Mouse (Mus musculus): ENCODE data around the gene Fam76a.
"Not testable (repeated sequence)": the region's sequence is repeated elsewhere in the genome, so short reads cannot be mapped to it uniquely, and the experiment has no call there.

The Fam76a gene

DNA sequence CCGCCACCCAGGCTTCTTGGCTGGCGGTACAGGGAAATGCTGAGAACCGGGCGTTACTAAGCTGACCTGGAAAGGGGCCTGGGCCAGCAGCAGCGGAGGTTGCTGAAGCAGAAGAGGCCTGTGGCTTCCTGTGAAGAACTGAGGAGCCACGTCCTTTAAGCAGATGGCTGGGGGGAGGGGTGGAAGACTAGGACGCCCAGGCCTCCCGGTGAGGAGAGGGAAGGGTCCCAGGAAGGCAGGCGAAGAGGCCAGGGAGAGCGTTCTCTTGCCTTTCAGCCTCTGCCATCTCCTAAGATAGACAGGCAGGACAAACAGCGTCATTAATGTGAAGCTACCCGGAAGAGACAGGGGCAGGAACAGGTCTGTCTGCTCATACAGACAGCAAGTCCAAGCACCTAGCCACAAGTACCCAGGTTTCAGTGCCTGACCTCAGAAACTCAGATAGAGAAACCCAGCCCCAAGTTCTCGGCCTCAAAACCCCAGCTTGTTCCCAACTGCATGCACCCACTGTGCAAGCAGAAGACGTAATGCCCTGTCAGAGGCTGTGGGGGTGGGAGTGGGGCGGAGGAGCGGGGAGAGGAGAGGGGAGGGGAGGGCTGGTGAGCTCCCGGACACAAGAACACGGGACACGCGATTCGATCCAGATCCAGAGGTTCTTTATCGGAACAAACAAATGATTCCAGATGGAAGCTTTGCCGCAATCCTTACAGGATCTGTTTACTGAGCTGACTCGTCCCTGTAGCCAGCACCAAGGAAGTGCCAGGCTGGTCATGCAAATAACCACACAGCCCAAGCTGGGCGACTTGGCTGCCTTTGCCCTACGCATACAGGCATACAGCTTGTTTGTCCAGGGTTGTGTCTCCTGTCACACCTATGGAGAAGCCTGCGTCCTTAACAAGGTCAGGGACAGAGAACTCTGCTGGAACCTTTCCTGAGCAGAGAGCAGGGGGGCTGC lies 24.0 kb upstream of the Fam76a start:
- in situ Hi-C loops (cut with MboI, MseI): loop anchor here in 1 of 2 experiments (5.0 kb wide), 1 partner anchor 106 kb away; no protein-coding TSS in a partner anchor

DNA sequence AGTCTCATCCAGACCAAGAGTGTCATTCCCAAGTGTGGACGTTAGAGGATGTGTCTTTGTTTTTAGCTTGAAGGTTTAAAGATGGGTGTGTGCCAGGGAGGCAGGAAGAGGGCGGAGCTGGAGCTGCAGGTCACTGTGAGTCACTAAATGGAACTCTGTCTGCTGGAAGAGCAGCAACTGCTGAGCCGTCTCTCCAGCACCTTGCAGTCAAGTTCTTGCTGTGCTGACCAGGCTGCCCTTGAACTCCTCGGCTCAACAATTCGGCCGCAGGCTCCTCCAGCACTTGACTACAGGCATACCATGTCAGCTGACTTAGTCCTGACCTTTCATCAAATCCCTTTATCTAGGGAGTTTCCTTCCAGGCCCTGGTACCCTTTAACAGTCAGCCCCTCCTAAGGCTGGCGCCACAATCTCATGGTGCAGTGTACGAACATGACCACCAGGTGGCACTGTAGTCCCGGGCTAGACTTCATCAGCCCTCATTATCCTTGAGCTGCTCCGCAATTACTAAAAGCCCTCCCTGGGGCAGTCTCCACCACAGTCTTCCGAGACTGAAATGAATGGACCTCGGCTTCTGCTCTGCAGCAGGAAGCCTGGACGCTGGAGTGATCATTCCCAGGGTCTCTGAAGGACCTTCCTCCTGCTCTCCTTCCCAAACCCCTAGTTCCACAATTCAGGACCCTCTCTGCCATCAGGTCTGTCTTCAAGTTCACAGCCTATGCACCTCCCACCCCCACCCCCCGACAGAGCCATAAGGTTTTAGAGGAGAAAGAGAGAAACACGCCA lies 23.1 kb upstream of the Fam76a start:
- in situ Hi-C loops (cut with MboI, MseI): loop anchor here in 1 of 2 experiments (5.0 kb wide), 1 partner anchor 107 kb away; no protein-coding TSS in a partner anchor

DNA sequence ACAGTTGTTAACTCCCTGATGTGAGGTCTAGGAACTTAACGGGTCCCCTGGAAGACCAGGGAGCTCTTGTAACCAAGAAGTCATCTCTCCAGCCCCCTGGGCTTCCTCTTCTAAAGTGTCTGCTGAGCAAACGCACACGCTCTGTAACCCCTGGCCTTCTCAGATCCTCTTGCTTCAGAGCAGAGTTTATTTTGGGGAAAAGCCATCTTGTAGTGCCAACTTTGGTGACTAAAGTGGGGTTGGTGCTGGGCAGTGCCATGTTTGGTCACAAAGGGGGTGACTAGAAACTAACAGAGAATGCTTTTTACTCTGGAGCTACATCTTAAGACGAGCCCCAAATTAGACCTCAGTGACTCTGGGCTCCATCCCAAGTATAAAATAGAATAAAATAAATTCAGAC lies 22.4 kb upstream of the Fam76a start:
- in situ Hi-C loops (cut with MboI, MseI): loop anchor here in 1 of 2 experiments (5.0 kb wide), 1 partner anchor 108 kb away; no protein-coding TSS in a partner anchor

DNA sequence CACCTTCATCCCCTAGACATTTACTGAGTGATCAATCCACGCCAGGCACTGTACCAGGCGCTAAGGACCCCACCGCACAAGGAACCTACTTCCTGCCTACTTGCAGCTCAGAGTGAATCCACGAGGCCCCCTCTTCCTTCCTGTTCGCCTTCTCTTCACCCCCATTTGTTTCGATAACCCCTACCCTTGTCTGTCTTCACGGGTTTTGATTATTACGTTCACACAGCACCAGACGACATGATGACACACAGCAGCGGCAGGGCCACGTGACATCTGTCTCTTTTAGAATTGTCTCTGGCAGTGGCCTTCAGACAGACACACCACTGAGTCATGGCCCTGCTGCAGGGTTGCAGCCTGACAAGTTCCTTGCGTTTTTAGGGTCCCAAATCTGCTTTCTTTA lies 21.7 kb upstream of the Fam76a start:
- in situ Hi-C loops (cut with MboI, MseI): no loop called here

DNA sequence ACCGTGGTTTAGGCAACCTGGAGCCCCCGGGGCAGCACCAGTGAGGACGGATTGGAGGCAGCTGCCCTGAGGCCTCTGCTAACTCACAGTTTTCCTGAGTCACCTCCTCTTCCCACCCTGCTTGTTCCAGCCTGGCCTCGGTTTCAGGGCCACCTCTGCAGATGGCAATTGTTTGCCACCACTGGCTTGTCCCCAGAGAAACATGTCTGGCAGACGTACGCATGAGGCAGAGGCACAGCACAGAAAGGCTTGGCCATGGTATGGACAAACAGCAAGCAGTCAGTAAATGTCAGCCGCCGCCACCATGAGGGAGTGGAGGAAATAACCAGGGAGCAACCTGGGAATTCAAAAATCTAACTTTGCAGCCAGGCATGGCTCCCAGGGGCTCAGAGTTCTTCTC lies 20.7 kb upstream of the Fam76a start:
- in situ Hi-C loops (cut with MboI, MseI): no loop called here

DNA sequence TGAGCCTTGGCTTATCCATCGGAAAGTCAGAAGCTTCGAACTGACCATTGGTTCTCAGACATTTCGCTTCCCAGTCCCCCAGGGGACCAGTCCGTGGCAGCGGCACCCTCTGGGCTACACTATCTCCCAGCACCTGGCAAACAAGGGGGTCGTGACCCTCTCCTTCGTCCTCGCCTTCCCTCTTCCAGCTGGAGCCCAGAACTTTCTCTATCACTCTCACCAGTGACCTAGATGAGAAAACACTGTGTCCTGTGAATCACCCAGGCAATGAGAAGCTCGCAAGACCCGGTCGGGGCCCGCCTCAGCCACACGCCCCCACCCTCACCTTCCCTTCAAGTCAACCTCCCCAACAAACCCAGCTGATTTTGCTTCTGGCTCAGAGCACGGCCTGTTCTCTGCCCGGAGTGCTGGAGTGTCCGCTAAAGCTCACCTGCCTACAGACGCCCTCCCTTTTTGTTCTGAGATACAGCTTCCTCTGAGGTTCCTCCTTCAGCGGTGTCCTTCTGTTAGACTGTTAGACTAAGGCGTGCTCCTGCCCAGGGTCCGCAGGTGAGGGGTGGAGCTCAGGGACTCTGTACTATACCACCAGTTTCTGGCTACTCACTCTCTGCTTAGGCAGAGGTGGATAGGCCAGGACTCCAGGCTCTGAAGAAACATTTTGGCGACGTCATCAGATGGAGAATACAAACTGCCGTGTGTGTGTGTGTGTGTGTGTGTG lies 18.8 kb upstream of the Fam76a start:
- in situ Hi-C loops (cut with MboI, MseI): no loop called here

DNA sequence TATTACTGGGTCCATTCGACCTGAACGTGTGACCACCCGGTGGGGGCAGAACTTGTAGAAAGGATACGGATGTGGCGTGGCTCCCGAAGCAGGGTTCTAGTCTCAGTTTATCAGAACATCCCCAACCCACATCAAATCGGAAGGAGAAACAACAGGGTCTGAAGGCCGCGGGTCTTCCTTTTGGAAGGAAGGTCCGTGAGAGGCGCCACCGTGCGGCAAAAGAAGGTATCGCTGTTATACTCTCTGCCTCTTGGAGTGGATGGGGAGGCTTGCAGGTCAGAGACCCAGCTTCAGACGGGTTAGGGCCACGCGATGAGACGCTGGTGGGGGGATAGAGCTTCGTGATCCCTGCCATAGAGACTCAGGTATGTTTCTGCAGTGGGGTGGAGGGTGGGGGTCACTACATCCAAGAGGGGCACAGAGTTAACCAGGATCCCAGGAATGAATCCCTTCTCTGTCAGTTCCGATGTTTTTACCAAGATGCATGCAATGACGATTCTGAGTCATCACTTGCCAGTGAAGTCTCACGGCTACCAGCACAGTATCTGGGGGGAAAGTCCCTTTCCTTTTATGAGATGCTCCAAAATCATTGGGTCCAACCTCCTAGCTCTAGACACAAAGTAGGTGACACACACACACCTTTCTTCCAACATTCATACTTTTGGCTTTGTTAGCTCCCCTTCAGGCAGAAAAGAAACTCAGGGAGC lies 17.2 kb upstream of the Fam76a start:
- in situ Hi-C loops (cut with MboI, MseI): no loop called here

DNA sequence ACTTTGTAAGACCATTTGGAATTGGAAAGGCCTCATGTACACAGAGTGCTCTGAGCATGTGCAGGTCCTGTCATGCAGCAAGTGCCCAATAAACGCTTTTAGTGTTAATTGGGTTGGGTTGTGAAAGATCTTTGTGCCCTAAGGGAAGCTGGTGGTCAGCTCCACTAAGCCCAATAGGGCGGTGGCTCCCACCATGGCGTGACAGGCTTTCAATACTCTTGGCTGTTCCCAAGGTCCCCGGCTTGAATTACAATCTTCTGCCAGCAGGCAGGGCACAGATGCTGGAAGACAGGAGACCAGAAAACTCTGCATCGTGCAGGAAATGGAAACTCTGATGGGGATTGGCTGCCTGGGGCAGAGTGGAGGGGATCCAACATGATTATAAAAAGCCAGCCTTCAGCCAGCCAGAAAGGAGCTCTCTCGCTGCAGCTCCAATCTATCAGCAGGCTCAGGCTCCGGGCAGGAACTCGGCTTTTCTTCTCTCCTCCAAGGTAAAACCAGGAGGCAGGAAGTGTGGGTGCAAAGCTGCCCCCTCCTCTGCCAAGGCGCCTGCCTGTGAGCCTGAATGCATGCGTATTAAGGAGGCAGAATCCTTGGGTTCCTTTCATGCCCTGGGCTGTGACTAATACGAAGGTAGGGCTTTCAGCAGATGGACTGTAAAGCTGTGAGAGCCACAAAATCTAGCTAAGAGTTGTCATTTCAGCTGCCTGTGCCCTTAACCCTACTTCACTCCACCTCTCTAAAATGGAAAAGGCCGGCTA lies 16.0 kb upstream of the Fam76a start:
- in situ Hi-C loops (cut with MboI, MseI): no loop called here

DNA sequence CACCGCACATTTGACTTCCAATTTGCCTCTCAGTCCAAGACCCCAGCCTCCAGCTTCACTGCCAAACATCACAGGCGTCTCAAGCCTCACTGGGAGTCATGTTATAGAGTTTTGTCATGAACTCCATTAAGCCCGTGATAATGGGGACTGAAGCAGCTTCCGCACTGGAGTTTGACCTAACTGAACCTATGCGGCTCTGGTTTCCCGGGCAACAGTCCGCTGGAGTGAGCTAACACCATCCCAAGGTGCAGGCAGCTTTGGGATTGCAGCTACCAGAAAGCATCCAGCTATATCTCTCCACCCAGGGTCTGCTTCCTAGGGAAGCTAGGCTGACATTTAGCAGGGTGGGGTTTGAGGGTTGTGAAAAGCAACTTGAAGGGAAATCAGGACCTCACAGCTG lies 12.3 kb upstream of the Fam76a start:
- in situ Hi-C loops (cut with MboI, MseI): loop anchor here in 1 of 2 experiments (5.0 kb wide), 1 partner anchor 42 kb away; no protein-coding TSS in a partner anchor

DNA sequence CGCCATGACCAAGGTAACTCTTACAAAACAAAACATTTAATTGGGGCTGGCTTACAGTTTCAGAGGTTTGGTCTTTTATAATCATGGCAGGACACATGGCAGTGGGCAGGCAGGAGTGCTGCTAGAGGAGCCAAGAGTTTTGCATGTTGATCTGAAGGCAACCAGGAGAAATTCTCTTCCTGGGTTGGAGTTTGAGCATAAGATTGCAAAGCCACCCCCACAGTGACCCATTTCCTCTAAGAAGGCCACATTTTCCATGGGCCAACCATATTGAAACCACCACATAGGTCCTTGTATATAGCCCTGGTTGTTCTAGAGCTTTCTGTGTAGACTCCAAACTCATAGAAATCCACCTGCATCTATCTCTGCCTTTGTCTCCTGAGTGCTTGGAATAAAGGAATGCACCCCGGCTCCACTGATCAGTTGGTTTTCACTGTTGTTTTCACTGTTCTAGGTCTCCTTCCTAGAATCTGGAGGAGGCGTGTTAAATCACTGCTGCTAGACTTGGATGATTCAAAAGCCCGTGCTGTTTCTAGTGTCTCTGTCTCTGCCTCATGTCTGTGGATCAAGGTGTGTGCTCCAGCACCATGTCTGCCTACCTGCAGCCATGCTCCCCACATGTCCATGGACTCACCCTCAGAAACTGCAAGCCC lies 10.5 kb upstream of the Fam76a start:
- in situ Hi-C loops (cut with MboI, MseI): loop anchor here in 1 of 2 experiments (5.0 kb wide), 1 partner anchor 41 kb away; no protein-coding TSS in a partner anchor

DNA sequence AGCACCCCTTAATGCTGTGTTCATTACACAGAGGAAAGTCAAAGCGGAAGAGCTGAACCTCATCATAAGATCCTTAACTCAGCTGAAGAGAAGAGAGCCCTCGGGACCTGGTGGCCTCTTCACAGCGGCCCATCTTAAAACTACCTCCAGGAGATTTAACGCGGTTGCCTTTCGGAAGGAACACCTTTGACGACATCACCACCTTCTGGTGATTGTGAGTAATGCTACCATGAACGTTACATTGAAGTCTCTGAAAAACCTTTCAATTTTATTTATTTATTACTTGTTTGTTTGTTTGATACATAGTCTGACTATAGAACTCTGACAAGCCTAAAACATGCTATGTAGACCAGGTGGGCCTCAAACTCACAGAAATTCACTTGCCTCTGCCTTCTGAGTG lies 8.4 kb upstream of the Fam76a start:
- in situ Hi-C loops (cut with MboI, MseI): loop anchor here in 1 of 2 experiments (5.0 kb wide), 1 partner anchor 38 kb away; no protein-coding TSS in a partner anchor

DNA sequence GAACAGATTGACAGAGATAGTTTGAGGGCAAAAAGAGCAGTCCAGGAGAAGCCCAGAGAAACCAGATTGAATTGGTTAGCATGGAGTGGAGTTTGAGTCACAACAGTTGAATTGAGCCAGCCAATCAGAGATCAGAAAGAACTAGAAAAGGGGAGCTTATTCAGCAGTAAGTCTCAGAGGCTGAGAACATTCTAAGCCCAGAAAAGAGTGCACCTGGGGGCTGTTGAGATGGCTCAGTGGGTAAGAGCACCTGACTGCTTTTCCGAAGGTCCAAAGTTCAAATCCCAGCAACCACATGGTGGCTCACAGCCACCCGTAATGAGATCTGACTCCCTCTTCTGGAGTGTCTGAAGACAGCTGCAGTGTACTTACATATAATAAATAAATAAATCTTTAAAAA lies 4.2 kb upstream of the Fam76a start:
- in situ Hi-C loops (cut with MboI, MseI): loop anchor here (5.0 kb wide), 3 partner anchors 84 to 149 kb away; partner anchors contain the start of gene Ppp1r8 (in 1 of the 2)

DNA sequence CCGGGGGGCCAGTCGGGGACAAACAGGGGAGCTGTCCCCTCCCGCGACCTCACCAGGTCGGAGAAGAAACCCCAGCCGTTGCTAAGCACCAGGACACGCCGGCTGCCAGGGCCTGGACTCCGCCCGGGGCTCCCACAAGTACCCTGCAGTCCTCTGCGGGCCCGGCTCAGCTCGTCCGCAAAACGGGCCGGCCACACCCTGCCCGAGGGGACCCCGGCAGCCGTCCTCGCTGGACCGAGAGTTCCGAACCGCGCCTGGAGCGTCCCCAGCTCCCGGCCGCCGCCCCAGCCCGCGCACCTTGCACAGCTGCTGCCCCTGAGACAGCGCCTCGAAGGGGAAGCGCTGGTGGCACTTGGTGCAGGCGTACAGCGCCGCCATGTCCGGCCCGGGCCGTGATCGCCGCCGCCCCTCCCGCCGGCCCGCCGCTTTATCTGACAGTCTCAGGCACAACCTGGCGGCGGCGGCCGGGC lies 262 bp downstream of the Fam76a start:
- in situ Hi-C loops (cut with MboI, MseI): no loop called here

DNA sequence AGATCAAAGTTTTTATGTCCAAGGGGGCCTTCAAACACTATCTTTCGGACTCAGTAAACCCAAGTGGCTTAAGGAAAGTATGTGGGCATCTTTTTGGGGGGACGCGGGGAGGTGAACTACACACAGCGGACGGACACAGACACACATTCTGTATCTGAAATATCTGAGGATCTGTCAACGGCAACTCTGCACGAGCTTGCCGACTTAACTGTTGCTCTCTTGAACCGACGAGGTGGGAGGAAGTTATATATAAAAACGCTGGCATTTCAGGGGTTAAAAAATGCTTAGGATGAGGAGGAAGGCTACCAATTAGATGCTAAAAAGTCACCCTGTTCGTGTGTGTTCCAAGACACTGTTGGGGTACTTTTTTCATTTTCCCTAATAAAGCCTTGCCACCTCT lies 870 bp downstream of the Fam76a start:
- in situ Hi-C loops (cut with MboI, MseI): no loop called here

DNA sequence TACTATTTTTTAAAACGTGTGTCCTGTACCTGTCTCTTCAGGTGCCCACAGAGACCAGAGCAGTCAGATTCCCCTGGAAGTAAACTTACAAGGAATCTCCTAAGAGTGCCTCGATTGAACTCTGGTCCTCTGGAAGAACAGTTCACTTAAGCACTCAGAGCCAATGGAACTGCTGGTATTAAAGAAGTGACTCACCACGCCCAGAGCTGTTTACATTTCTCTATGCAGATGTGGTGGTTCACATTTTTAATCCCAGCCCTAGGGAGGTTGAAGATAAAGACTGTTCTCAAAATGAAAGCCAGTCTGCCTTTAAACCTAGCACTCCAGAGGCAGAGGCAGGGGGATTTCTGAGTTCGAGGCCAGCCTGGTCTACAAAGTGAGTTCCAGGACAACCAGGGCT lies 2.2 kb downstream of the Fam76a start:
- in situ Hi-C loops (cut with MboI, MseI): no loop called here

DNA sequence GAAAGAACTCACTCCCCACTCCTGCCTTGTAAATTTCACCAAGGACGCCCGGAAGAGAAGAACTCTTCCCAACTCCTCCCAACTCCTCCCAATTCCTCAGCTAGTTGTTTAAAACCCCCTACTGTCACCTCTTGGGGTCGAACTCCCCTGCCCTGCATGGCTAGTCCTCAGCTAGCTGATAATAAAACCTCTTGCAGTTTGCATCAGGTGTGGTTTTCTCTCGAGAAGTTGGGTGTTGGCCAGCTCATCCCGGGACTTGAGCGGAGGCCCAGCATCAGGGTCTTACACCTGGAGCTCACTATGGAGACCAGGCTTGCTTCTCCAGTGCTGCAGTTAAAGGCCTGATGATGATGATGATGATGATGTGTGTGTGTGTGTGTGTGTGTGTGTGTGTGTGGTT lies 3.9 kb downstream of the Fam76a start:
- in situ Hi-C loops (cut with MboI, MseI): not testable (repeated sequence)

DNA sequence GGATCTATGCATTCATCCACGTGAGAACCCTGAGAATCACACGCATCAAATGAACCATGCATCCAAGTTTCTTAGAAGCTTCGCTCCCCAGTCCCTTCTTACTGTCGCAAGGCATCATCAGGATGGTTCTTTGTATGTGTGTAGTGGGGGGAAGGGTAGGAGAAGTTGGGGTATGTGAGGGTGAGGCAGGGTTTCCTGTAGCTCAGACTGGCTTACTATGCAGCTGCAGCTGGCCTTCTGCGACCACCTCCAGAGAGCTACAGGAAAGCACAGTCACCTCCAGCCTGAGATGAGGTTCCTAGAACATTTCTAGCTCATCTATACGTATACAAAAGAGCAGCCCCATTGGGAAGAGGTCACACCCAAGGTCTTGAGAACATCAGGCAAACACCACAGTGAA lies 10.2 kb downstream of the Fam76a start:
- in situ Hi-C loops (cut with MboI, MseI): no loop called here

DNA sequence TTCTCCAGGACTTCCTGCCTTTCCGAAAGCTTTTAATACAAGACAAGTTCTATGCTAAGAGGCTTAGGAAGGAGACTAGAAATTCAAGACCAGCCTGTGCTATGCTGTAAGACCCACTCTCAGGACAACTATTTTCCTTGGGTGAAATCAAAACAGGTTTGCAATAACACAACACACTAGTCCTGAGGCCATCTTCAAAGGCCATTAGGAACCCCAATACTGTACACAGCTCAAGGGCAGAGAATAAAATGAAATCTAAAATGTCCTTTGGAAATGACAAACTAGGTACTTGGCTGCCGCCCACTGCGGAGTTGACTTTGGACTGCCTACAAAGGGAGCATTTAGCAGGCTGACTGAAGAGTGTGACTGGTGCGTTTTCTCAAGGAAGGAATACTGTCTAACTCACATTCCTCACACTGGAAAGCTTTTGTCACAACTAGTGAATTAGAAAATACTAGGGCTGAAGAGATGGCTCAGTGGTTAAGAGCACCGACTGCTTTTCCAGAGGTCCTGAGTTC lies 16.5 kb downstream of the Fam76a start:
- in situ Hi-C loops (cut with MboI, MseI): no loop called here

DNA sequence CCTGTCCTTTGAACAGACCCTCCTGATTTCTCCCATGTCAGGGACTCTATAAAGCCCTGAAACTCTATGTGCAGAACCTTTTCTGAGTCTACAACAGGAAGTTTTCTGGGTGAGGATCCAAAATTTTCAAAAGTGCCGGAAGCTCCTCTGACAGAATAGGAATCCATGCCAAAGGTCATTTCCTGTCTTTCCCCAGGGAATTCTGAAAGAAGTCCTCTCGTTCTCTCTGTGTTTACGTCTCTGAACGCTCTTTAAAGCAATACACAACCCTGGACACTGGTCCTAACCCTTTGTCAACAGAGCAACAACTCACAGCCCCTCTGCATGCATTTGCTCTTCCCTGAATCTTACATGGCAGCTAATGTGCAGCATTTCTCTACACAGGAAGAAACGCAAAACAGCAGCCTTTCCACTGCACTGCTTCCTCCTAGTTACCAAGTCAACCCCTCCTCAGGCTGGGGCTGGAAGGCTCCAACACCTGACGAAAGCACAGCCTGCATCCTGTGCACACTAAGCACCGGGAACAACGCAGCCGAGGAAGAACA lies 17.5 kb downstream of the Fam76a start:
- in situ Hi-C loops (cut with MboI, MseI): no loop called here

All from T-helper 17 cell (primary cell).